Mouse (Mus musculus) kidney, postnatal 4 days (tissue): ENCODE data around the gene Chsy1.

ENCODE experiments used
- DNase-seq, 2 experiments: peaks; one replicate each; pipeline ENCODE4 v3.0.0; 2021; ENCODE audit warnings: mixed read lengths in 2 of 2

Gene Chsy1

DNA sequence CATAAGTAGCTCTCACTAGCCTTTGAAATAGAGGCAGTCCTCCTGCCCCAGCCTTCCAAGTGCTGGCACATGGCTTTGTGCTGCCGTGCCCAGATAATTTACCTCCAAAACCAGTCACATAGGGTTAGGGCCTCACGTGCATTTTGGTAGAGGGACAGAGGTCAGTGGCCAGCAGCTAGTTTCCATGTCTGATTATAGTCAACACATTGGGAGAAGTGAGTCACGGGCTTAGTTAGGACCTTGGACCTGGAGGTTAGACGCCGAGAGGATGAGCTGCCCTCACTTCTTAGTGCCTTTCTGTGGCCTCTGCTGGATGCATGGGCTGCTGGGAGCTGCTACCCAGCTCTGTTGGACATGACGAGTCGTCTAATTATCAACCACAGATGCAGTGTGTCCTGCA is 107.7 kb downstream of the Chsy1 start:
- no peak for DNase-seq

DNA sequence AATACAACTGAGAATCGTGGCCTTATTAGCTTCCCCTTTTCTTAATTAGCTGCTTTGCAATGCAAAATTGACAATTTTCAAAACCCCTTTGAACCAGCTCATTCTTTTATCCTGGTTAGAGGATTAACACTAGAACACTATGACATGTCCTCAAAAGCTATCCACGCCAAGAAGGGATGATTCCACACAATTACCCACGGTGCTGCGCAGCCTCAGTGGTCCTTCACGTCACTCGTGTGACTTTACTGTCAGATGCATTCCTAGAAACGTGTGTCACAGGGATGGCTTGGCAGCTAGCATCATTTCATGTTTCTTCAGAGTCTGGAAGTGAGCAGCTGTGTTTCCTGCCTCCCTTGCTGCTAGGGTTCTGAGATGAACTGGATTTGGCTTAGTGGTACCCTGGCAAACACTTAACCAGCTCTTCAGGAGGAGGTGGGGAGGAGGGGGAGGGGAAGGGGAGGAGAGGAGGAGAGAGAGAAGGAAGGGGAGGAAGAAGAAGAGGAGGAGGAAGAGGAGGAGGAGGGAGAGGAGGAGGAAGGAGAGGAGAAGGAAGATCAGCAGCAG is 108.3 kb downstream of the Chsy1 start:
- no peak for DNase-seq

DNA sequence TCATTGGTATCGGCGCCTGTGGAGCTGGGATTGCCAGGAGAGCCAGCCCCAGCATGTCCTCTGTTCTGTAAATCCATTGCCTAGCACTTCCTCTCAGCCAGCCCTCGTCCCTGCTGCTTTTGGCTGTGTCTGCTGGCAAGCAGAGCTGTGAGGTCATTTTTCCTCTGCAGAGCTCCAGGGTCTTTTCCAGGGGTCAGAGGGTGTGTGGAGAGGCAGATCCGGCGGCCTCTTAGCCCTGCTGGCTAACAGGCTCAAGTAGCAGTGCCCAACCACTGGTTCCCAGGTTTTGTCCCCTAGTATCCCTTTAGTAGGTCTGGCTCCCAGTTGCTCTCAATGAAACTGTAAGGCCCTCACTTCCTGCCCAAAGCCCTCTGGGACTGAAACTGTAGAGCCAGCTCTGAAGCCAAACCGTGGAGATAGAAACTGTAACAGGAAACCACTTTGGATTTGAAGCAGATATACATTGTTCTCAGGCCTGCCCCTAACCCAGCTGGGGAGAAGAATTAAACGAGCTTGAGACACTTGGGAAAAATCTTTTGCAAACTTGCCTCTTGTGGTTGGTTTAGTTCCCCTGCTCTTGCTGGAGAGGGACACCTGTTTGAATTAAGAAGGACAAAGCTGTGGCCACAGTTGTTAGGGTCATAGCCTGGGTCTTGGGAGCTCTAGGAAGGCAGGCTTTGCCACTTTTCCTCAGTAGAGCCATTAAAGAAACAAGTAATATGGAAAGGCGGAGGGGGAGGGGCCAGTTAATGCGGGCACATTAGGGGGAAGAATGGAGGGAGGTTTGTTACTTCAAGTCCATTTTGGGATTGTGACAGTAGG is 109.1 kb downstream of the Chsy1 start:
- peak; percentile 63 to 74 for DNase-seq

DNA sequence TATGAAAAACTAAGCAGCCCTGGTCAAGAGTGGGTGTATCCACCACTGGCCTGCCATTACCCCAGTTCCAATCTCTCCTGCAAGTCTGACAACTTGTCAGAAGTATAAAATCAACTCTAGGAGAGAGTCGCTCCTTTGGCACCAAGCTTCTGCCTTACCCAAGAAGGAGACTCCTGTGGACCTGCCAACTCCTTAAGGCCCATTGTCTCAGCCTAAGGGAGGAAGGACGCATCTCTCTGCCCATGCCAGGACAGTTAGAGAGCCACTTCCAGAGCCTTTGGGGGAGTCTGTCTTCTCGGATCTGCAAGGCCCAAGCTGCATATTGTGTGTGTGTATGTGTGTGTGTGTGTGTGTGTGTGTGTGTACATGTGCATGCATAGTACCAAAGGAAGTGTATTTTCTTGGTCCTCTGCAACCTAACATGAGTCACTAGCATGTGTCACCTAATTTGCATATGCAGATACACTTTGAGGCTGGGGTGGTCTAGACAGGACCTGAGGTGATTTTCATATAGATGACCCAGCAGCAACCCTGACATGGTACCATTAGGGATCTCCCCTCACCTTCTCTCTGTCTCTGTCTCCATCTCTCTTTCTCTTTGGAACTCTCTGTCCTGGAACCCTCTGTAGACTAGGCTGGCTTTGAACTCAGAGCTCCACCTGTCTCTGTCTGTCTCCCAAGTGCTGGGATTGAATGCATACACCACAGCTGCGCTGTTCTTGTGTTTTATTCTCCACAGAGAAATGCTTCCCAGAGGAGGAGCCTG is 109.9 kb downstream of the Chsy1 start:
- no peak for DNase-seq

DNA sequence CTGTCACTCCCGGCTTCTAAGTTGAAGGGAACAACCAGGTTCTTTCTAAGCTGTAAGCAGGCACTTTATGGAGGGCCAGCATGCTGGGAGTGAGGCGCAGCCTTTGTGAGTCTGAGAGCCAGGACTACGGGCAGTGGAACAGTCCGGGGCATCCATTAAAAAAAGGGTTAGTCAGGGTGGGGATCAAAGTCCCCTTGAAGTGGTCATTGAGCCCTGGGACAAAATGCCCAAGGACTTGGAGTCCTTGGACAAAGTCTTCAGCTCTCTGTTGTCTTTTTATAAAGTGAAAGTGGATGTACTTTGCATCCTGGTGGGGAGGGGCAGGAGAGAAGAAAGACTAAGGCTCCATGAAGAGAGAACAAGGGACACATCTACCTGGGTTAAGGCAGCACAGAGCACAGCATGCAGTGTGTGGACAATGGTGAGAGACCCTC is 110.5 kb downstream of the Chsy1 start:
- DNase-seq = no peak

DNA sequence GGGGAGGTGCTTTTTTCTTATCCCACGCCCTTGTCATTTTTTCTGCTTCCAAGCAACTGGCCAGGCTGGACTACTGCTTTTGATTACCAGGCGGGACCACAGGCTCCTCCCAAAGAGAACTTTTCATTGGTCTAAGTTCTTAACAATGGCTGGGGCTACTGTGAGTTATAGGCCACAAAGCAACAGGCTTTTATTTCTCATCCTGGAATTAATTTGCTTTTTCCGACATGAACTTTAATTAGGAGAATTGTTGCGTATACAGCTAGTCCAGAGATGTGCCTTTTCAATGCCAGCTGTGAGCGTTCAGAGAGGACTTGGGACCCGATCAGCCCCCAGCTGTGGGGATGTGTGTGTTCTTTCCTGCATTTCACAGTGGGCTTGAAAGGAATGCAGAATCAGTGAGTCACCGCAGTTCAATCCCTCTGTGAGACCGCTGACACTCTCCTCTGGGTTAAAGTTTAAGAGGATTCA is 113.3 kb downstream of the Chsy1 start:
- peak; percentile 47 to 63 for DNase-seq
